Mouse (Mus musculus): ENCODE measurements at regions not wholly inside any gene's neighbourhood (a gene's known extent, or its start where the extent isn't known, plus 50 kb on each side); places are given as distances from the start of the nearest gene placed in this dataset.

- no peak for DNase-seq (ENCODE audit: extremely low read depth, insufficient read length, low spot score)
Observed at GRCm38 (mm10) chr19:21031768-21032308, 77.8 kb upstream of the Tmc1 start.

- no peak for DNase-seq (ENCODE audit: extremely low read depth, insufficient read length, low spot score)
Observed at GRCm38 (mm10) chr19:21030971-21031370, 77.0 kb upstream of the Tmc1 start.

GRCm38 (mm10) chr19:21028981-21029380 lies 75.0 kb upstream of the Tmc1 start:
- no peak for DNase-seq (ENCODE audit: extremely low read depth, insufficient read length, low spot score)

GRCm38 (mm10) chr19:21012391-21012790 lies 58.4 kb upstream of the Tmc1 start:
- DNase-seq (ENCODE audit: extremely low read depth, insufficient read length, low spot score): no peak

- DNase-seq (ENCODE audit: extremely low read depth, insufficient read length, low spot score): no peak
Observed at GRCm38 (mm10) chr19:21009607-21010006, 55.6 kb upstream of the Tmc1 start.

GRCm38 (mm10) chr19:21004411-21004810 lies 50.4 kb upstream of the Tmc1 start:
- no peak for DNase-seq (ENCODE audit: extremely low read depth, insufficient read length, low spot score)

Data from 3134 (cell line).